8 mouse cellular contexts compared by ENCODE assay signal in genomic region chr4:42946733-42947290, GRCm38 (mm10). TPM values are rescaled to one million over a fixed set of nuclear protein-coding genes. Genes with fewer than 3 reads are reported as not detected.
DNase-seq lines count a peak whose midpoint lies in the region; TF ChIP-seq lines count a peak whose summit lies in the region.
"Had no signal": no experiment of that assay in that cellular context is flagged by ENCODE, and none has a peak within 500 bp of the region (broad histone marks: within the 10 kb centered on the region; RNA-seq: fewer than 3 reads in every experiment).

No protein-coding gene starts in this region.

- no peak for TF ChIP-seq CTCF in left cerebral cortex, adult 2 months (IDR thresholded peaks at IDR 0.05)

- intact Hi-C loops in left cerebral cortex, adult 2 months (cut with DNase I), result loop anchor here (1.0 kb wide), 1 partner anchor 61 kb away; no protein-coding TSS in a partner anchor

- peak; percentile 20 for DNase-seq in embryo, embryonic 11.5 days (ENCODE audit: low read depth, low spot score)
- DNase-seq in frontal cortex, postnatal 14 days (ENCODE audit: low spot score in 2 of 2), result peak; percentile 84 to 95
- DNase-seq in left cerebral cortex, adult 2 months (ENCODE audit: extremely low spot score in 1 of 2, low spot score in 2 of 2), result peak; percentile 87 to 88
- DNase-seq in retina, postnatal 7 days (ENCODE audit: low read depth, low spot score), result peak; percentile 49
- no peak for DNase-seq in kidney, postnatal 25 days
- DNase-seq in urinary bladder, postnatal 36 days (ENCODE audit: low spot score in 2 of 2), result no peak
- DNase-seq in adrenal gland, adult 2 months, result no peak

- H3K27ac ChIP-seq in left cerebral cortex, adult 2 months, result peak overlapping the region; percentile 98
- H3K27ac ChIP-seq: macrophage had no signal

- no peak overlapping the region for H3K4me3 ChIP-seq in left cerebral cortex, adult 2 months

RNA-seq across cellular contexts. Expression of gene Dnajb5, which starts 2.8 kb away (rescaled TPM):
- total RNA-seq in left cerebral cortex, adult 2 months (2021), result 100 to 1,000 TPM; 216 to 338 TPM
- total RNA-seq in adrenal gland, adult 2 months (2021), result 10 to 100 TPM; 17.7 to 18.3 TPM
- polyA plus RNA-seq in adrenal gland, adult 2 months (2012; rRNA removed), result 7.4 TPM in 2 replicates

RNA-seq across cellular contexts. Expression of gene 1700022I11Rik, which starts 22.6 kb away (rescaled TPM):
- not detected for total RNA-seq in left cerebral cortex, adult 2 months (2021)
- not detected for total RNA-seq in adrenal gland, adult 2 months (2021)
- not detected in 2 replicates for polyA plus RNA-seq in adrenal gland, adult 2 months (2012; rRNA removed)

RNA-seq across cellular contexts. Expression of gene Phf24, which starts 30.4 kb away (rescaled TPM):
- 100 to 1,000 TPM; 359 to 380 TPM for total RNA-seq in left cerebral cortex, adult 2 months (2021)
- 1 to 10 TPM in 1 of 2 experiments, under 1 TPM in 1; 0.92 to 2.6 TPM for total RNA-seq in adrenal gland, adult 2 months (2021)
- 1.8 and 3.1 TPM in 2 replicates for polyA plus RNA-seq in adrenal gland, adult 2 months (2012; rRNA removed)
- polyA plus RNA-seq: macrophage had no signal

RNA-seq across cellular contexts. Expression of gene Vcp, which starts 53.5 kb away (rescaled TPM):
- 100 to 1,000 TPM; 179 to 186 TPM for total RNA-seq in left cerebral cortex, adult 2 months (2021)
- 100 to 1,000 TPM; 305 to 320 TPM for total RNA-seq in adrenal gland, adult 2 months (2021)
- 671 and 857 TPM in 2 replicates for polyA plus RNA-seq in adrenal gland, adult 2 months (2012; rRNA removed)

Comparison
In these comparisons a context has a peak if more than half of its experiments do, and no peak if none do; other contexts are left out.
1. DNase-seq: peak in embryo, embryonic 11.5 days (single experiment), frontal cortex, postnatal 14 days (2 of 2), left cerebral cortex, adult 2 months (2 of 2) and retina, postnatal 7 days (single experiment); none in kidney, postnatal 25 days (0 of 2), urinary bladder, postnatal 36 days (0 of 2) and adrenal gland, adult 2 months (single experiment).
2. RNA of gene Dnajb5, which starts 2.8 kb away (total RNA-seq): 216 to 338 TPM in left cerebral cortex, adult 2 months; 17.7 to 18.3 TPM in adrenal gland, adult 2 months; every median in the first group is over 10 times any median in the second.
3. RNA of gene Phf24, which starts 30.4 kb away (total RNA-seq): 359 to 380 TPM in left cerebral cortex, adult 2 months; 0.92 to 2.6 TPM in adrenal gland, adult 2 months; every median in the first group is over 10 times any median in the second.